Mouse (Mus musculus) T-helper 1 cell (primary cell): ENCODE measurements at regions not wholly inside any gene's neighbourhood (a gene's known extent, or its start where the extent isn't known, plus 50 kb on each side); places are given as distances from the start of the nearest gene placed in this dataset.

Experiments used
- in situ Hi-C: fragments of 300-600 bp; cut with MboI, MseI; formaldehyde crosslinking; loops from one replicate; pipeline ENCODE4 v1.15.1; 2025; ENCODE audit warnings: high pct_unique_total_duplicates

DNA sequence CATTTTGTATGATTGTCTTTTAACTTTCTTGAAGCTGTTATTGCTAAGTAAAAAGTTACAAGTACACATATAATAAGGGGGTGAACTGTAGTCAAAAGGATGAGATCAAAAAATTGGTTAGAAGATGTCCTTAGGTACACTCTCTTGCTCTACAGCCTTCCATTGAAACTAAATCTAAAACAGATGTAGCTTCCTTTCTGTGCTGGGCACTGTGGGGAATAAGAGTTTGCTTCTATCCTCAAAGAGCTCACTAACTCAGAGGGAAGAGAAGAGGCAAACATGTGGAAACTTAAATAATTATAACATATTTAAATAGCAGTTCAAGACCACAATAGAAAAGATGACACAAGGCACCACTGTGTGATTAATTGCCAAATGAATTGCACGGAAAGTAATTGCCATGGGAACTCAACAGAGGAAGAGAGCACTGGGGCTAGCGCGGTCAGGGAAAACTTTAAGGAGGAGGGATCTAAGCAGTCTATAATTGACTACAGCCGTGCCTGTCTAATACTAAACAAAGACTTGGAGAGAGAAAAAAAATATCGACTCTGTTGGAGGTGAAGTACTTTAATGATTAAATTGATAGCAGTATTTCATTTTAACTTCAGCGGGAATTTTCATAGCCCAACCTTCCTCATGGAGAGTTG is 57.9 kb upstream of the Ammecr1 start:
- in situ Hi-C loops: no loop called here

DNA sequence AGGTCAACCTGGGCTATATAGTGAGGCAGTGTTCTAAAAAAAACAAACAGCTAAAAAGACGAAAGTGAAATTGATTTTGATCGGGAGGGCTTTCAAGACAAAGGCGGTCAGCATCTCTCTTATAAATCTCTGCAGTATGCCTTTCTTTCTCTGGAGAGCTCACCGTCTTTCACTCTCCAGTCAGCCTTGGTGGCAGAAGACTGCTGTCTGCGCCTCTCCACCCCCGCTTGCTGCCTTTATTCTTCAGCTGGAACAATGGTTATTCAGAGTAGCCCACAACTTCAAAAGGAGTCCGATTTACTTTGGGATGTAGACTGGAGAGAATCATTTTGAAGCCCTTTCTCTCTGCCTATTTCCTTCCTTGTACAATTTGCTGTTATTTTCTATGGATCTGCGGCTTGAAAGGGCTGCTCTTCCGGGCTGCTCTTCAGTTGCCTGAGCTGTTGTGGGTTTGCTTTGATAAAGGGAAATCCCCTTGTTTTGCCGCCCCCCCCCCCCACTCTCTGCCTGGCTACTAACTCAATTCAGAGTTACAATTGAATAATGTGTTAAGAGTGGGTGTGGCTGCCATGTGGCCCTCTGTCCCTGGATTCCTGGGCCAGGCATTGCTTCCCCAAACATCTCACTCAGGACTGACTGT is 64.0 kb upstream of the Ammecr1 start:
- in situ Hi-C loops: loop anchor here (5.0 kb wide), 1 partner anchor 63 kb away; the partner anchor contains the start of gene Ammecr1

DNA sequence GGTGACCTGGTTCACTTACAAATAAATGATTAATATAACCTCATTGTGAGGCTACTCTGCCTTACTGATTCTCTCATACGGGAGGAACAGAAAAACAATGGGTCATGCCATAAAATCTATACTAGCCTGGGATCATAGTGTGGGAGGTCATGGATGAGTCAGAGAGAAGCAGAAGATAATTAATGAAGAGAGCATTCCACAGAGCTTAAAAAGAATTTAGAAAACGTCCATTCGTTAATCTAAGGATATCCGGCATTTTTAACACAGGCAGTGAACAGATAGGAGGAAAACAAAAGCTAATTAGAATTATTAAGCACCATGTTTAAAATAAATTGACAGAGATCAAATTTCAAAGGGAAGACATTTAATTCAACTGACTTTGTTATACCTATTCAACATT is 59.5 kb upstream of the Rtl9 start:
- in situ Hi-C loops: no loop called here

DNA sequence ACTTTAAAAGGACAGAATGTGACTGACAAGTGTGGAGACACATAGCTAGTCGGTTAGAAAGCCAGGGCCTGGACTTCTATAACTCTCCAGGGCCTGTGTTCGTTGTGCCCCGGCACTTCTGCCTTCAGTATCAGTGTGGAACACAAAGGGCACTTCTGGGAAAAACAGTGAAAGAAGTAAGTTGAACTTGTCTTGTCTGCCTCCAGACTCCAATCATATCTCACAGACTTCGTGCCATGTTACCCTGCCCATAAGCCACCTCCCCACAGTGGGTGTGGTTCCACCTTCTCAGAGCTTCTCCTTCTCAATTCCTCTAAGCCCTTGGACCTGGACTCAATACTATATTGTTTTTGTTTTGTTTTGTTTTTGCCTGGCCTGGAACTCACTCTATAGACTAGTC is 55.1 kb upstream of the Rtl9 start:
- in situ Hi-C loops: no loop called here

DNA sequence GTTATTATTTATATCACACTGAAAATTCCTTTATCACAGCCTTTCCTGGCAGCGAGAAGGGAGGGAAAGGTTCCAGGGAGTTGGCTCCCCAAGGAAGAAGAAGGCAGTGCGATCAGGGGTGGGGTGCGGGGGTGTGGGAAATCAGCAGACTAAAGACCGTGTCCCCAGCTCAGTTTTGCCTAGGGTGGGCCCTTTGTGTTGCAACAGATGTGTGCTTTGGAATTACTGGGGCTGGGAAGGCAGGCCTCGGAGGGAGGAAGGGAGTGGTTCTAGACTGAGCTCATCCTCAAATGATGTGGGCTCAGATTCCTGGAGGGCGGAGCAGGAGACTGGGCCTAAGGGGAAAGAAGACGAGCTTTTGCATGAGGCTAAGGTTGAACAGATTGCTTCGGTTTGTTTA is 53.1 kb upstream of the Rtl9 start:
- in situ Hi-C loops: no loop called here
